Mouse (Mus musculus): Measurements from ENCODE around the gene Plrg1. TPM values are rescaled to one million over a fixed set of nuclear protein-coding genes. Genes with fewer than 3 reads are reported as not detected.

Gene Plrg1
- polyA plus RNA-seq, 1 experiment from 2014 or later, result 95.7 TPM

DNA sequence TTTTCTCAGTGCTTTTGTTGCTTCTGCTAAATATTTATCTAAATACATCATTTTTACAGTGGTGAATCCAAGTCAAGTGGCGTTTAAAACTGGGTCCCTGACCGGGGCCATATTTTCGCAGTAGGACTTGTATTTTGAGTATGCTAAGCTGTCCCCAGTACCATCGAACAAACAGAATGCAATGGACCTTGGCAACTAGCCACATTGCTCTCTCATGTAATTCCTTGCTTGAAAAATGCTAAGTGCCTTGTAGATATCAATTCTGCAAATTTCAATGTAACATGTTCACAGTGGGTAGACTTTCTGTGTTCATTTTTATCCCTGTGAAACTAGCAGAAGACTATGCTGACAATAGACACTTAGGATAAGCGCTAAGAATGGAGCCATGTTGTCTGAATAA, 34.1 kb upstream of the Plrg1 start:
- no peak for ATAC-seq
- Histone ChIP-seq H3K9ac (ENCODE audit: low read depth, low read length) (no peak overlapping the region), H3K9me3 (ENCODE audit: control insufficient read depth, low read length) (no peaks in the 10 kb centered on the region), H3K4me1 (ENCODE audit: control insufficient read depth, insufficient read depth, low read depth, low read length) (no peaks in the 10 kb centered on the region), H3K27me3 (replicated peaks; ENCODE audit: control insufficient read depth, insufficient read depth, low read length) (no peaks in the 10 kb centered on the region), H3K36me3 (ENCODE audit: control insufficient read depth, insufficient read depth, low read length) (no peaks in the 10 kb centered on the region), H3K4me2 (ENCODE audit: low read length) (no peak overlapping the region), H3K27ac (ENCODE audit: low read depth, low read length) (no peak overlapping the region), H3K4me3 (ENCODE audit: low read length) (no peak overlapping the region)
- WGBS, result 92% methylated on average over 5 of the region's 5 CpGs

DNA sequence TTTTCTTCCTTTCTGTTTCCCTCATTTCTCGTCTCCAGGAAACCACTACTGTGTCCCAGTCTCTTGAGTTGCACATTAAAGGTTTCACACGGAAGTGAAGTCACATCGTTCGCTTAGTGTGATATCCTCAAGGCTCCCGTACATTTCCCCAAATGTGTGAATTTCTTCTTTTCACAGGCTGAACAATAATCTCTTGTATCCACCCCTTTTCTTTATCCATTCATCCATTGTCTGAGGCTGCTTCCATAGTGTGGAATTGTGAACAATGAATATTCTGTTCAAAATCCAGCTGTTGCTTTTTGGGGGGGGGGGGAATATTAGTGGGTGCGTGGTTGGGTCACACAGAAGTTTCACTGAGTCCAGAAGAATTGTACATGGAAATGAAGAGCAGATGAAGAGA, 30.3 kb upstream of the Plrg1 start:
- no peaks in the 10 kb centered on the region for H3K36me3 ChIP-seq (ENCODE audit: control insufficient read depth, insufficient read depth, low read length)
- no peaks in the 10 kb centered on the region for H3K27me3 ChIP-seq (replicated peaks; ENCODE audit: control insufficient read depth, insufficient read depth, low read length)
- WGBS, result 65% methylated on average over 6 of the region's 6 CpGs
- no peak for ATAC-seq
- no peak overlapping the region for H3K9ac ChIP-seq (ENCODE audit: low read depth, low read length)
- H3K27ac ChIP-seq (ENCODE audit: low read depth, low read length), result no peak overlapping the region
- no peaks in the 10 kb centered on the region for H3K9me3 ChIP-seq (ENCODE audit: control insufficient read depth, low read length)
- H3K4me2 ChIP-seq (ENCODE audit: low read length), result no peak overlapping the region
- H3K4me1 ChIP-seq (ENCODE audit: control insufficient read depth, insufficient read depth, low read depth, low read length), result no peaks in the 10 kb centered on the region
- H3K4me3 ChIP-seq (ENCODE audit: low read length), result no peak overlapping the region

DNA sequence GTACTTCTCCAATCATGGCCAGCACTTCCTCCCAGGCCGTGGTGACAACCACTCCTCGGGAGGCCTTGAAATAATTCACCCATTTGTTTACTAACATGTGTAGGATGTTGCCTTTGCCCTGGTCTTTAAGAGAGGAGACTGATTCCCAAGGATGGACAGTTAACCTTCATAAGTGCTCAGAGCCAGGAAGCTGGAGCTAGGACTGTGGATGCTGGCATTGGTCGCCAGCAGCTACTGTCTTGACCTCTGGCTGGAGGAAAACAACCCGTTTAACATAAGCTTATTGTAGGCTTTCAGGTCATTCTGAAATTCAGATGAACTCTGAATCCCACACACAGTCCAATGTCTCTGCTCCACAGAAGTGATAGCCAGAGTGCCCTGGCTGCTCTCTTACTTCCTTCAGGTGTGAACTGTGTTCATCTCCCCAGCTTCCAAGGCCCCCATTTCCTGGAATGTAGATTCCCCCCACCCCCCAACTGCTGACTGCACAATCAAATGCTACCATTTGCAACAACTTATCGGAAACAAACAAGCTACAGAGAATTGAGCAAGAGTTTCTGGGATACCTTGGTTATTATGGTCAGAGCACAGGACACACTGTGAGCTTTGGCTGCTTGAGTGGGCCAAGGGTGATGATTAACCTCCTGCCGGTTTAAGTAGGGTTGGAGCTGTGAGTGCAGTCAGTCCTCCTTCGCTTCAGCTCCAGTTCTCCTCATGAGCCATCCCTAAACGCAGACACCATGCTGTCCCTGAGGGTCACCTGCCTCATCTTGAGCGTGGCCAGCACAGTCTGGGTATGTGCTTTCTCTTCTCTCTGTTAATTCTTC, 29.6 kb upstream of the Plrg1 start, which contains the start of gene Fga:
Fga (plus strand) TSS at position 602 of the 827 bp plus-strand sequence.
- Histone ChIP-seq H3K36me3 (ENCODE audit: control insufficient read depth, insufficient read depth, low read length) (no peaks in the 10 kb centered on the region), H3K4me3 (ENCODE audit: low read length) (no peak within 1 kb of the TSS), H3K9me3 (ENCODE audit: control insufficient read depth, low read length) (no peaks in the 10 kb centered on the region), H3K9ac (ENCODE audit: low read depth, low read length) (no peak within 1 kb of the TSS), H3K27ac (ENCODE audit: low read depth, low read length) (no peak within 1 kb of the TSS), H3K4me1 (ENCODE audit: control insufficient read depth, insufficient read depth, low read depth, low read length) (no peaks in the 10 kb centered on the region), H3K27me3 (replicated peaks; ENCODE audit: control insufficient read depth, insufficient read depth, low read length) (no peaks in the 10 kb centered on the region), H3K4me2 (ENCODE audit: low read length) (no peak within 1 kb of the TSS)
- 84% methylated on average over 9 of the region's 9 CpGs for WGBS
- no peak for ATAC-seq

DNA sequence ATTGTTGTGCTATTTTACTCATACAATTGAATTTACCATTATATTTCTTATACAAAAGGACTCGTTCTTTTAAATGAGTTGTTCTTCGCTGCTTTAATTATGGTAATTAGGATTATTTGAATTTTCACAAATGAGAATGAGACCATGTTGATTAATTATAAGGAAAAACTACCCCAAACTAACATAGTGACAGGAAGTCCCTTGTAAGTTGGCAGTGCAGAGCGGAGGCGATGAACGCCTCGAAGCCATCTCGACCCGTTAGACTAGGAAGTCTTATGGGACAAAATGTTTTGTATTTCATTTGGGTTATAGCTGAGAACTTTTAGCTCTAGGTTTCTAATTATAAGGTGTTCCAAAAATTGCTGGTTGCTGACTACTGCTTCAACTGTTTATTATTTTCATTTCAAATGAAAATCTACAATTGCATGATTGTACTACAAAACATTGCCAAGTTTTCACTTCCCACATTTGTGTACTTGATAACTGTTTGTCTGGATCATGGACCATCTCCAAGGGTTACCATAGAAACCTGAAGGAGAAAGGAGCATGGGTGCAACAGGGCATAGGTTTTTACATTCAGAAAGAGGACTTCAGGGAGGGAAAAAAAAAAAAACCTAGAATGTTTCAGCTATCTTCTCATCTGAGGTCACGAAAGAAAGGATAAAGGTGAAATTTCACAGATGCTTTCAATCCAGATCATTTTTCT, 27.6 kb upstream of the Plrg1 start:
- H3K36me3 ChIP-seq (ENCODE audit: control insufficient read depth, insufficient read depth, low read length), result no peaks in the 10 kb centered on the region
- H3K27me3 ChIP-seq (replicated peaks; ENCODE audit: control insufficient read depth, insufficient read depth, low read length), result no peaks in the 10 kb centered on the region
- no peak overlapping the region for H3K9ac ChIP-seq (ENCODE audit: low read depth, low read length)
- ATAC-seq, result no peak
- no peak overlapping the region for H3K4me2 ChIP-seq (ENCODE audit: low read length)
- no peak overlapping the region for H3K27ac ChIP-seq (ENCODE audit: low read depth, low read length)
- no peaks in the 10 kb centered on the region for H3K9me3 ChIP-seq (ENCODE audit: control insufficient read depth, low read length)
- no peak overlapping the region for H3K4me3 ChIP-seq (ENCODE audit: low read length)
- 83% methylated on average over 9 of the region's 9 CpGs for WGBS
- H3K4me1 ChIP-seq (ENCODE audit: control insufficient read depth, insufficient read depth, low read depth, low read length), result no peaks in the 10 kb centered on the region

DNA sequence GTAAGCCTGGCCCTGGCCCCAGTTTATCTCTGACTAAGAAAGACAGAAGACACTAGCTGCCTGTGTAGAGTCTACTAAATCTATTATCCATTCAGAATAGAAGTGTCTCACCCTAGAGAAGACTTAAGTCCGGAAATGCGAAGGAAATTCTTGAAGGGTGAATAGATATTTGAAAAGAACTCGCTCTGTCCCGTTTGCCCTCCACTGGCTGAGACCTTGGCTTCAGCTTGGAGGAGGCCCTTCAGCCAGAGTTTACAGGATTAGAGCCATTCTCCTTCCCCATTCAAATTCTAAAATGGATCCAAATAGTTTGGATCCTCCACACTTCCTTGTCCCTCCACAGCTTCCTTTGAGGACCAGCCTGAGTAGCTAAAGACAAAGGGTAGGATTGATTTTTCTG, 25.0 kb upstream of the Plrg1 start:
- no peaks in the 10 kb centered on the region for H3K36me3 ChIP-seq (ENCODE audit: control insufficient read depth, insufficient read depth, low read length)
- H3K9me3 ChIP-seq (ENCODE audit: control insufficient read depth, low read length), result no peaks in the 10 kb centered on the region
- ATAC-seq, result no peak
- no peak overlapping the region for H3K4me3 ChIP-seq (ENCODE audit: low read length)
- WGBS, result 86% methylated on average over 4 of the region's 4 CpGs
- no peak overlapping the region for H3K4me2 ChIP-seq (ENCODE audit: low read length)
- no peak overlapping the region for H3K9ac ChIP-seq (ENCODE audit: low read depth, low read length)
- no peak overlapping the region for H3K27ac ChIP-seq (ENCODE audit: low read depth, low read length)
- no peaks in the 10 kb centered on the region for H3K4me1 ChIP-seq (ENCODE audit: control insufficient read depth, insufficient read depth, low read depth, low read length)
- no peaks in the 10 kb centered on the region for H3K27me3 ChIP-seq (replicated peaks; ENCODE audit: control insufficient read depth, insufficient read depth, low read length)

DNA sequence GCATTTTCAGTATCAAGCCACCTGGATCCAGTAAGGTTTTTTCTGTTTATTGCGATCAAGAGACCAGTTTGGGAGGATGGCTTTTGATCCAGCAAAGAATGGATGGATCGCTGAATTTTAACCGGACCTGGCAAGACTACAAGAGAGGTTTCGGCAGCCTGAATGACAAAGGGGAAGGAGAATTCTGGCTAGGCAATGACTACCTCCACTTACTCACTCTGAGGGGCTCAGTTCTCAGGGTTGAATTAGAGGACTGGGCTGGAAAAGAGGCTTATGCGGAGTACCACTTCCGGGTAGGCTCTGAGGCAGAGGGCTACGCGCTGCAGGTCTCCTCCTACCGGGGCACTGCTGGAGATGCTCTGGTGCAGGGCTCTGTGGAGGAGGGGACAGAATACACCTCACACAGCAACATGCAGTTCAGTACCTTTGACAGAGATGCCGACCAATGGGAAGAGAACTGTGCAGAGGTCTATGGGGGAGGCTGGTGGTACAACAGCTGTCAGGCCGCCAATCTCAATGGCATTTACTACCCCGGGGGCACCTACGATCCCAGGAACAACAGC, 22.5 kb upstream of the Plrg1 start:
- H3K4me2 ChIP-seq (ENCODE audit: low read length), result peak overlapping the region; percentile 44
- H3K4me1 ChIP-seq (ENCODE audit: control insufficient read depth, insufficient read depth, low read depth, low read length), result no peaks in the 10 kb centered on the region
- no peak overlapping the region for H3K4me3 ChIP-seq (ENCODE audit: low read length)
- no peak for ATAC-seq
- no peaks in the 10 kb centered on the region for H3K36me3 ChIP-seq (ENCODE audit: control insufficient read depth, insufficient read depth, low read length)
- no peaks in the 10 kb centered on the region for H3K27me3 ChIP-seq (replicated peaks; ENCODE audit: control insufficient read depth, insufficient read depth, low read length)
- H3K9ac ChIP-seq (ENCODE audit: low read depth, low read length), result 0 out of 2 replicates have a peak overlapping the region, but pooled peaks have one; percentile 31
- H3K9me3 ChIP-seq (ENCODE audit: control insufficient read depth, low read length), result no peaks in the 10 kb centered on the region
- WGBS, result 50% methylated on average over 13 of the region's 13 CpGs
- no peak overlapping the region for H3K27ac ChIP-seq (ENCODE audit: low read depth, low read length)

DNA sequence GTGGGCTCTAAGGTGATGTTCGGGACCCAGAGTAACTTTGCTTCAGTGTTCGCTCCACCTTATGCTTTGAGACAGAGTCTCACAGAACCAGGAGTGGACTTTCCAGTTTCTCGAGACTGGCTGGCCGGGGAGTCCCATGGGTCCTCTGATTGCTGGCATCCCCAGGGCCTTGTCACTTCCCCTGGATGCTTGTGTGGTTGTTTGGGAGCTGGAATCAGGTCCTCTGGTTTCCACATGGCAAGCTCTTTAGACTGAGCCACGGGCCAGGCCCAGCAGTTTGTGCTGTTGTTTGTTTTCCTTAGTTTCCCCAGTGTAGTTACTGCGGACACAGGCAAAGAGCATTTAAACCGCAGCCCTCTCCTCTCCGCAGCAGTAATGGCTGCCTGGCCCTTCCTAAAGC, 21.5 kb upstream of the Plrg1 start:
- Histone ChIP-seq H3K4me3 (ENCODE audit: low read length) (no peak overlapping the region), H3K9ac (ENCODE audit: low read depth, low read length) (no peak overlapping the region), H3K4me2 (ENCODE audit: low read length) (no peak overlapping the region), H3K27me3 (replicated peaks; ENCODE audit: control insufficient read depth, insufficient read depth, low read length) (no peaks in the 10 kb centered on the region), H3K4me1 (ENCODE audit: control insufficient read depth, insufficient read depth, low read depth, low read length) (no peaks in the 10 kb centered on the region), H3K9me3 (ENCODE audit: control insufficient read depth, low read length) (no peaks in the 10 kb centered on the region), H3K27ac (ENCODE audit: low read depth, low read length) (no peak overlapping the region), H3K36me3 (ENCODE audit: control insufficient read depth, insufficient read depth, low read length) (no peaks in the 10 kb centered on the region)
- WGBS, result 85% methylated on average over 8 of the region's 8 CpGs
- no peak for ATAC-seq

DNA sequence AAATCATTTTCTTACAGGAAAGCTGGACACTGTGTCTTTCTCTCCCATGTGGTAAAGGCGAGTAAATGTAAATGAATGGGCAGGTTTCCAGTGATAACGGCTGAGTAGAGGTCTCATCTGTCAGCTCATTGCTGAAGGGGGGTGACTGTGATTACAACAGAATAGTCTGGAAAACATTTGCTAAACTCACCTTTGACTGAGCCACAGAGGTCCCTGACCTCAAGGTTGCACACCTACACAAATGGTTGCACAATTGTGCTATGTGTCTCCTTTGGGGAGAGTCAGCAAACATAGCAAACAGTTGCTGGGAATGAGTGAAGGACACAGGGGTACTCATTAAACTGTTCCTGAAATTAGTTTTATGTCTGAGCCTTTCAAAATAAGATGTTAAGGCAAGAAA, 16.5 kb upstream of the Plrg1 start:
- Histone ChIP-seq H3K9me3 (ENCODE audit: control insufficient read depth, low read length) (no peaks in the 10 kb centered on the region), H3K4me3 (ENCODE audit: low read length) (no peak overlapping the region), H3K27me3 (replicated peaks; ENCODE audit: control insufficient read depth, insufficient read depth, low read length) (no peaks in the 10 kb centered on the region), H3K4me1 (ENCODE audit: control insufficient read depth, insufficient read depth, low read depth, low read length) (no peaks in the 10 kb centered on the region), H3K36me3 (ENCODE audit: control insufficient read depth, insufficient read depth, low read length) (no peaks in the 10 kb centered on the region), H3K9ac (ENCODE audit: low read depth, low read length) (no peak overlapping the region), H3K4me2 (ENCODE audit: low read length) (no peak overlapping the region), H3K27ac (ENCODE audit: low read depth, low read length) (no peak overlapping the region)
- 72% methylated on average over 2 of the region's 2 CpGs for WGBS
- no peak for ATAC-seq

DNA sequence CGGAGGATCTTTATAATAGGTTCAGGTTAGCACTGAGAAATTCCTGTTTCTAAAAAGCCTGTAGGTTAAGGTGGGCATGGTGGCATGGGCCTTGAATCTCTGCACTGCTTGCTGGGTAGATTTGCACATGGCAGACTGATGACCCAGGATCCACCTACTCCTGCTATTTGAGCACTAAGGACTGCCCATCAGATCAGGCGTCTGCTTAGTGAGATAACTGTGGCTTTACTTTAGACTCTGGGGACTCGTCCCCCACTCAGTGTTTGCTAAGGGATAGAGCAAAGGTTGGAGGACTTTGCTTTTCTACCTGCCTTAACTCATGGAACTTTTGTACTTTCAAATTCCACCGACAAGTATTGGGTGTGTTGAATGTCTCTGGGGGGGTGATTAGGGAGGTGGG, 15.7 kb upstream of the Plrg1 start:
- no peaks in the 10 kb centered on the region for H3K4me1 ChIP-seq (ENCODE audit: control insufficient read depth, insufficient read depth, low read depth, low read length)
- no peaks in the 10 kb centered on the region for H3K36me3 ChIP-seq (ENCODE audit: control insufficient read depth, insufficient read depth, low read length)
- H3K4me2 ChIP-seq (ENCODE audit: low read length), result no peak overlapping the region
- ATAC-seq, result no peak
- H3K27me3 ChIP-seq (replicated peaks; ENCODE audit: control insufficient read depth, insufficient read depth, low read length), result no peaks in the 10 kb centered on the region
- H3K4me3 ChIP-seq (ENCODE audit: low read length), result no peak overlapping the region
- no peak overlapping the region for H3K27ac ChIP-seq (ENCODE audit: low read depth, low read length)
- no peaks in the 10 kb centered on the region for H3K9me3 ChIP-seq (ENCODE audit: control insufficient read depth, low read length)
- WGBS, result 76% methylated on average over 4 of the region's 4 CpGs
- no peak overlapping the region for H3K9ac ChIP-seq (ENCODE audit: low read depth, low read length)
